Mouse (Mus musculus): ENCODE data around the gene Wdr91.

DNA sequence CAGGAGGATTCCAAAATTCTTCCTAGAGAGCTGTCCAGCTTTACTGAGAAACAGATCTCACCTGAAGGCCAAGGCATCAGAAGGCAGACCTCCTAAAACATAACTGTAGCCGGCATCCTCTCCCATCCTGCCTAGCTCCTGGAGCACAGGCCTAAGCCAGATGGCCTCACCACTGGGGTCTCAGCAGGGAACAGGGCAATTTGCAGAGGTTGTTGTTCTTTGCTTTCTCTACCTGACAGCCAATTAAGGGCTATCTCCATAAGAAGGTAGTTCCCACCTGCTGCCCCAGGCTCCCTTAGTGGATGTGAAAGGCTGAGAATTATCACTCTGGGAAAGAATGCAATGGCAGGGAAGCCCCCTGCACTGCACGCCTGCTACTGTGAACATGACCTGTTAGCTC lies 9.7 kb downstream of the Wdr91 start:
- TF ChIP-seq CTCF (IDR thresholded peaks at IDR 0.05; ENCODE audit: insufficient read depth, low read length) (no peak), POLR2A (IDR thresholded peaks at IDR 0.05; ENCODE audit: borderline replicate concordance, extremely low read depth, low read depth, low read length) (no peak)

Data from lung, adult 2 months (tissue).